Mouse (Mus musculus): ENCODE measurements around the gene Sept5.

The Sept5 gene

GRCm38 (mm10) chr16:18585676-18586075 lies 44.1 kb downstream of the Sept5 start:
- no peak for DNase-seq (ENCODE audit: low read depth in 1 of 2, low spot score in 2 of 2)

- DNase-seq (ENCODE audit: low read depth in 1 of 2, low spot score in 2 of 2): no peak
Measured at GRCm38 (mm10) chr16:18584901-18585510, 44.7 kb downstream of the Sept5 start.

GRCm38 (mm10) chr16:18583673-18584357 lies 45.9 kb downstream of the Sept5 start:
- no peak for DNase-seq (ENCODE audit: low read depth in 1 of 2, low spot score in 2 of 2)

- no peak for DNase-seq (ENCODE audit: low read depth in 1 of 2, low spot score in 2 of 2)
Measured at GRCm38 (mm10) chr16:18583169-18583568, 46.6 kb downstream of the Sept5 start.

- no peak for DNase-seq (ENCODE audit: low read depth in 1 of 2, low spot score in 2 of 2)
Measured at GRCm38 (mm10) chr16:18582426-18583148, 47.2 kb downstream of the Sept5 start.

GRCm38 (mm10) chr16:18581623-18582205 lies 48.0 kb downstream of the Sept5 start:
- no peak for DNase-seq (ENCODE audit: low read depth in 1 of 2, low spot score in 2 of 2)

- DNase-seq (ENCODE audit: low read depth in 1 of 2, low spot score in 2 of 2): no peak
Measured at GRCm38 (mm10) chr16:18581050-18581622, 48.6 kb downstream of the Sept5 start.

GRCm38 (mm10) chr16:18580389-18580788 lies 49.4 kb downstream of the Sept5 start:
- DNase-seq (ENCODE audit: low read depth in 1 of 2, low spot score in 2 of 2): no peak

GRCm38 (mm10) chr16:18577599-18578160 lies 52.1 kb downstream of the Sept5 start:
- no peak for DNase-seq (ENCODE audit: low read depth in 1 of 2, low spot score in 2 of 2)

GRCm38 (mm10) chr16:18577071-18577470 lies 52.7 kb downstream of the Sept5 start:
- DNase-seq (ENCODE audit: low read depth in 1 of 2, low spot score in 2 of 2): no peak

- DNase-seq (ENCODE audit: low read depth in 1 of 2, low spot score in 2 of 2): no peak
Measured at GRCm38 (mm10) chr16:18574196-18574595, 55.6 kb downstream of the Sept5 start.

All from monocyte, adult 2 months (primary cell).